Mouse (Mus musculus) cortical plate, adult 2 months (tissue): ENCODE measurements at regions not wholly inside any gene's neighbourhood (a gene's known extent, or its start where the extent isn't known, plus 50 kb on each side); places are given as distances from the start of the nearest gene placed in this dataset.

Experiments used
- CTCF ChIP-seq: fragments of 200-500 bp; IDR thresholded peaks from 2 replicates; pipeline ENCODE4 v1.5.1; 2011; ENCODE audit warnings: mild to moderate bottlenecking, control low read depth, low read length; ENCODE audit not compliant: insufficient read depth; ENCODE audit errors: extremely low read depth
- POLR2A ChIP-seq: fragments of 200-500 bp; IDR thresholded peaks from 2 replicates; pipeline ENCODE4 v1.6.1; 2011; ENCODE audit warnings: mild to moderate bottlenecking, low read length, control low read depth; ENCODE audit not compliant: insufficient read depth; ENCODE audit errors: extremely low read depth

GRCm38 (mm10) chr13:41899837-41900463, 52.5 kb upstream of the Adtrp start:
- TF ChIP-seq CTCF (no peak), POLR2A (no peak)
